In the genomic region with DNA sequence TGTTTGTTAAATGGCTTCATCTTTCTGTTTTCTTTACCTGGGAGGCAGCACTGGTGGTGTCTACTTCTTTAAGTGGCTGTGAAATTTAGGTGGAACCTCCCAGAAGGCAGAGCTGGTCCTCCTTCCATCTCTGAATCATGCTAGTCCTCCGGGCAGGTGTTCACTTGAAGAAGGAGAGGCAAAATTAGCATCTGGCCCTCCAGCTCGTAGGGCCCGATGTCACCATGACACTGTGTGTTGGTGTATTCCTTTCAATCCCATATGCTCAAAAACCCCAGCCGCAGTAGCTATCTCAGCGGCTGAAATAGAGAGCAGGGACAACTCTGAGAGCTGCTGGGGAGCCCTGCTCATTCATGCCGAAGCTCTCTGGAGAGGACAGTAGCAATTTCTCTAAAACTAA, we compare ENCODE assay signal across 29 mouse cellular contexts. TPM values are rescaled to one million over a fixed set of nuclear protein-coding genes. Genes with fewer than 3 reads are reported as not detected.
DNase-seq lines count a peak whose midpoint lies in the region; ATAC-seq and TF ChIP-seq lines count a peak whose summit lies in the region.
"Had no signal": no experiment of that assay in that cellular context is flagged by ENCODE, and none has a peak within 500 bp of the region (broad histone marks: within the 10 kb centered on the region; RNA-seq: fewer than 3 reads in every experiment).

No protein-coding gene starts in this region.

- no peak for ATAC-seq in heart, embryonic 12.5 days (ENCODE audit: insufficient number of reproducible peaks, low FRiP score)
- ATAC-seq: activated CD4-positive, CD25-positive, alpha-beta regulatory T cell, adult 4 months; CD4-positive, CD25-positive, alpha-beta regulatory T cell, adult 4 months; forebrain, embryonic 15.5 days; hindbrain, embryonic 16.5 days; intestine, embryonic 15.5 days had no signal

- peak overlapping the region; percentile 31 for H3K27ac ChIP-seq in heart, adult 2 months
- no peak overlapping the region for H3K27ac ChIP-seq in heart, embryonic 12.5 days (ENCODE audit: poor library complexity, severe bottlenecking)
- H3K27ac ChIP-seq: embryonic facial prominence, embryonic 10.5 days; embryonic facial prominence, embryonic 13.5 days; forebrain, embryonic 12.5 days; forebrain, embryonic 15.5 days; heart, embryonic 15.5 days; hindbrain, embryonic 10.5 days; hindbrain, embryonic 13.5 days; intestine, embryonic 15.5 days had no signal

- no peak overlapping the region for H3K9ac ChIP-seq in heart, adult 2 months (ENCODE audit: low read depth, low read length)
- H3K9ac ChIP-seq in heart, embryonic 12.5 days, result no peak overlapping the region
- H3K9ac ChIP-seq: embryonic facial prominence, embryonic 13.5 days; forebrain, embryonic 12.5 days; forebrain, embryonic 15.5 days; heart, embryonic 15.5 days; hindbrain, embryonic 13.5 days; intestine, embryonic 15.5 days had no signal

- no peaks in the 10 kb centered on the region for H3K79me2 ChIP-seq in heart, adult 2 months (replicated peaks; ENCODE audit: control insufficient read depth, insufficient read depth, low read length)

- H3K4me1 ChIP-seq in heart, adult 2 months (ENCODE audit: control insufficient read depth, insufficient read depth, low read length), result peaks cover 20% of the 10 kb centered on the region
- H3K4me1 ChIP-seq in heart, embryonic 12.5 days (replicated peaks), result peaks cover 25% of the 10 kb centered on the region
- H3K4me1 ChIP-seq: intestine, embryonic 15.5 days had no signal

- no peaks in the 10 kb centered on the region; the same call in 1 of the 2 replicates for H3K36me3 ChIP-seq in heart, adult 2 months (ENCODE audit: control insufficient read depth, insufficient read depth, low read length)
- no peaks in the 10 kb centered on the region for H3K36me3 ChIP-seq in heart, embryonic 12.5 days
- H3K36me3 ChIP-seq: embryonic facial prominence, embryonic 10.5 days; embryonic facial prominence, embryonic 13.5 days; forebrain, embryonic 12.5 days; forebrain, embryonic 15.5 days; heart, embryonic 15.5 days; hindbrain, embryonic 10.5 days; hindbrain, embryonic 13.5 days; intestine, embryonic 15.5 days had no signal

- no peak for TF ChIP-seq POLR2A in heart, adult 2 months (IDR thresholded peaks at IDR 0.05; ENCODE audit: insufficient read depth, low read depth, low read length)

- TF ChIP-seq CTCF in heart, adult 2 months (IDR thresholded peaks at IDR 0.05), result no peak

- no peak for DNase-seq in heart, adult 2 months
- DNase-seq in retina, postnatal 1 day, result peak; percentile 28
- DNase-seq in retina, embryonic 14.5 days (ENCODE audit: low spot score), result no peak
- DNase-seq in brain, adult 2 months (ENCODE audit: low read depth, low spot score), result peak; percentile 75
- DNase-seq in cerebellum, adult 18-20 months, result no peak
- DNase-seq: adrenal gland, adult 8-10 months; adrenal gland, postnatal 25 days; cerebellum, adult 11 months; cerebellum, adult 8-10 months; cerebellum, postnatal 10 days; cerebellum, postnatal 36 days; embryo, embryonic 11 days; gastrocnemius, postnatal 36 days; heart, postnatal 10 days; heart, postnatal 36 days had no signal

- 73% methylated on average over 6 of the region's 6 CpGs for WGBS in heart, adult 2 months
- 80% methylated on average over 6 of the region's 6 CpGs for WGBS in heart, embryonic 12.5 days

- no peak overlapping the region for H3K4me2 ChIP-seq in heart, embryonic 12.5 days
- H3K4me2 ChIP-seq: embryonic facial prominence, embryonic 13.5 days; forebrain, embryonic 12.5 days; forebrain, embryonic 15.5 days; heart, embryonic 11.5 days; heart, embryonic 15.5 days; hindbrain, embryonic 13.5 days; intestine, embryonic 15.5 days had no signal

- H3K4me3 ChIP-seq in heart, adult 2 months, result no peak overlapping the region
- H3K4me3 ChIP-seq in heart, embryonic 12.5 days, result no peak overlapping the region
- H3K4me3 ChIP-seq: embryonic facial prominence, embryonic 10.5 days; embryonic facial prominence, embryonic 13.5 days; erythroblast, embryonic 14.5 days; forebrain, embryonic 12.5 days; forebrain, embryonic 15.5 days; heart, embryonic 15.5 days; hindbrain, embryonic 10.5 days; hindbrain, embryonic 13.5 days; intestine, embryonic 15.5 days had no signal

- no peaks in the 10 kb centered on the region for H3K9me3 ChIP-seq in heart, embryonic 12.5 days (replicated peaks)
- H3K9me3 ChIP-seq: embryonic facial prominence, embryonic 10.5 days; embryonic facial prominence, embryonic 13.5 days; forebrain, embryonic 12.5 days; forebrain, embryonic 15.5 days; heart, embryonic 15.5 days; hindbrain, embryonic 10.5 days; hindbrain, embryonic 13.5 days; intestine, embryonic 15.5 days had no signal

- no peaks in the 10 kb centered on the region for H3K27me3 ChIP-seq in heart, adult 2 months (ENCODE audit: control insufficient read depth, insufficient read depth, low read length)
- H3K27me3 ChIP-seq in heart, embryonic 12.5 days (replicated peaks), result no peaks in the 10 kb centered on the region
- H3K27me3 ChIP-seq: embryonic facial prominence, embryonic 13.5 days; forebrain, embryonic 15.5 days; heart, embryonic 15.5 days; hindbrain, embryonic 13.5 days; intestine, embryonic 15.5 days had no signal

- intact Hi-C loops in heart, adult 2 months (cut with DNase I), result no loop called here

- no peak for TF ChIP-seq EP300 in heart, adult 2 months (IDR thresholded peaks at IDR 0.05; ENCODE audit: insufficient read depth, low read depth, low read length)

RNA-seq across cellular contexts. Expression of a gene that starts 27.0 kb away (rescaled TPM):
- total RNA-seq in heart, adult 2 months (2021), result 10 to 100 TPM; 10.4 to 12.3 TPM
- polyA plus RNA-seq in heart, adult 2 months (2012; rRNA removed), result 3.3 and 5.3 TPM in 2 replicates
- 4.0 and 4.6 TPM in 2 replicates for polyA plus RNA-seq in heart, embryonic 12.5 days (2016; fragmentation: Nextera tagmentation; extraction: Ambion mirVana)

Comparison
In these comparisons a context has a peak if more than half of its experiments do, and no peak if none do; other contexts are left out.
1. DNase-seq: peak in retina, postnatal 1 day (single experiment) and brain, adult 2 months (single experiment); none in heart, adult 2 months (0 of 2), retina, embryonic 14.5 days (single experiment) and cerebellum, adult 18-20 months (0 of 2).